Mouse (Mus musculus) heart, embryonic 12.5 days (tissue): ENCODE results near the gene Unc79. TPM values are rescaled to one million over a fixed set of nuclear protein-coding genes. Genes with fewer than 3 reads are reported as not detected.
A peak's percentile ranks its signal among the peaks of the same experiment; 100 is the strongest.

Experiments
- ATAC-seq: fragments of 200-750 bp; cut with Nextera tagmentation; 2 replicates; pipeline ENCODE4 v1.8.0; 2017; ENCODE audit warnings: moderate TSS enrichment, moderate library complexity; ENCODE audit not compliant: insufficient number of reproducible peaks, low FRiP score
- H3K27ac ChIP-seq: fragments of 300-500 bp; sonication (generic); 2 replicates; pipeline ENCODE4 v1.5.1; 2016; ENCODE audit warnings: mild to moderate bottlenecking, moderate library complexity; ENCODE audit not compliant: poor library complexity, severe bottlenecking
- H3K27me3 ChIP-seq: fragments of 300-500 bp; sonication (generic); replicated peaks from 2 replicates; pipeline ENCODE4 v1.6.1; 2016; ENCODE audit warnings: mild to moderate bottlenecking, moderate library complexity
- H3K36me3 ChIP-seq: fragments of 300-500 bp; sonication (generic); 2 replicates; pipeline ENCODE4 v1.6.1; 2016; ENCODE audit warnings: mild to moderate bottlenecking, moderate library complexity
- H3K4me1 ChIP-seq: fragments of 300-500 bp; sonication (generic); replicated peaks from 2 replicates; pipeline ENCODE4 v1.6.1; 2016; ENCODE audit warnings: mild to moderate bottlenecking
- H3K4me2 ChIP-seq: fragments of 300-500 bp; sonication (generic); 2 replicates; pipeline ENCODE4 v1.6.1; 2016; ENCODE audit warnings: mild to moderate bottlenecking, moderate library complexity
- H3K4me3 ChIP-seq: fragments of 300-500 bp; sonication (generic); 2 replicates; pipeline ENCODE4 v1.5.1; 2016; ENCODE audit warnings: mild to moderate bottlenecking
- H3K9ac ChIP-seq: fragments of 300-500 bp; sonication (generic); 2 replicates; pipeline ENCODE4 v1.6.1; 2016; ENCODE audit warnings: mild to moderate bottlenecking, moderate library complexity
- H3K9me3 ChIP-seq: fragments of 300-500 bp; sonication (generic); replicated peaks from 2 replicates; pipeline ENCODE4 v1.6.1; 2016; ENCODE audit warnings: mild to moderate bottlenecking, moderate library complexity
- WGBS: fragments of 180-500 bp; shearing (Covaris S2); methylation state at CpG from one replicate; pipeline ENCODE4 v1.1.7; 2016; 5-methylcytosine and 5-hydroxymethylcytosine counted together
- polyA plus RNA-seq: library from polyadenylated mRNA; unstranded; fragments of >200 nt; fragmentation: Nextera tagmentation; extraction: Ambion mirVana; gene quantifications from 2 replicates; pipeline ENCODE4 v1.2.1, GENCODE M21; 2016

Gene Unc79
- polyA plus RNA-seq, 1 experiment from 2014 or later, result 0.09 TPM

GRCm38 (mm10) chr12:103078751-103079150 lies 130.1 kb downstream of the Unc79 start:
- Histone ChIP-seq H3K36me3 (no peaks in the 10 kb centered on the region), H3K27ac (no peak overlapping the region), H3K4me3 (no peak overlapping the region), H3K27me3 (peaks cover 3% of the 10 kb centered on the region; the same call in 1 of the 2 replicates), H3K9ac (no peak overlapping the region), H3K4me1 (no peaks in the 10 kb centered on the region), H3K9me3 (no peaks in the 10 kb centered on the region), H3K4me2 (no peak overlapping the region)
- 59% methylated on average over 7 of the region's 7 CpGs for WGBS
- ATAC-seq, result no peak

GRCm38 (mm10) chr12:103080055-103080454 lies 131.4 kb downstream of the Unc79 start:
- no peak overlapping the region for H3K27ac ChIP-seq
- H3K4me1 ChIP-seq, result no peaks in the 10 kb centered on the region
- H3K9ac ChIP-seq, result no peak overlapping the region
- H3K9me3 ChIP-seq, result no peaks in the 10 kb centered on the region
- no peaks in the 10 kb centered on the region for H3K36me3 ChIP-seq
- WGBS, result 69% methylated on average over 3 of the region's 3 CpGs
- ATAC-seq, result no peak
- H3K4me3 ChIP-seq, result no peak overlapping the region
- 0 out of 2 replicates have a peak, but pooled peaks cover 3% of the 10 kb centered on the region for H3K27me3 ChIP-seq
- H3K4me2 ChIP-seq, result no peak overlapping the region

GRCm38 (mm10) chr12:103091831-103092230 lies 143.2 kb downstream of the Unc79 start:
- ATAC-seq, result no peak
- Histone ChIP-seq H3K4me3 (no peak overlapping the region), H3K27ac (no peak overlapping the region), H3K9me3 (no peaks in the 10 kb centered on the region), H3K9ac (no peak overlapping the region), H3K36me3 (no peaks in the 10 kb centered on the region), H3K4me1 (peaks cover 4% of the 10 kb centered on the region), H3K4me2 (no peak overlapping the region), H3K27me3 (no peaks in the 10 kb centered on the region)
- 71% methylated on average over 6 of the region's 6 CpGs for WGBS

GRCm38 (mm10) chr12:103095160-103095559 lies 146.5 kb downstream of the Unc79 start:
- Histone ChIP-seq H3K4me2 (no peak overlapping the region), H3K9ac (no peak overlapping the region), H3K4me3 (no peak overlapping the region), H3K36me3 (no peaks in the 10 kb centered on the region), H3K9me3 (no peaks in the 10 kb centered on the region), H3K4me1 (peaks cover 4% of the 10 kb centered on the region), H3K27ac (no peak overlapping the region), H3K27me3 (no peaks in the 10 kb centered on the region)
- no peak for ATAC-seq
- 28% methylated on average over 5 of the region's 5 CpGs for WGBS

GRCm38 (mm10) chr12:103099185-103099584 lies 150.5 kb downstream of the Unc79 start:
- no peaks in the 10 kb centered on the region for H3K9me3 ChIP-seq
- no peaks in the 10 kb centered on the region for H3K36me3 ChIP-seq
- no peak overlapping the region for H3K9ac ChIP-seq
- no peak overlapping the region for H3K27ac ChIP-seq
- 62% methylated on average over 1 of the region's 1 CpGs for WGBS
- no peak for ATAC-seq
- H3K4me3 ChIP-seq, result no peak overlapping the region
- peaks cover 4% of the 10 kb centered on the region for H3K4me1 ChIP-seq
- H3K27me3 ChIP-seq, result no peaks in the 10 kb centered on the region
- no peak overlapping the region for H3K4me2 ChIP-seq

GRCm38 (mm10) chr12:103100088-103100487 lies 151.4 kb downstream of the Unc79 start:
- H3K27ac ChIP-seq, result no peak overlapping the region
- peaks cover 2% of the 10 kb centered on the region for H3K4me1 ChIP-seq
- H3K36me3 ChIP-seq, result no peaks in the 10 kb centered on the region
- H3K9ac ChIP-seq, result no peak overlapping the region
- no peaks in the 10 kb centered on the region for H3K27me3 ChIP-seq
- WGBS, result 57% methylated on average over 5 of the region's 5 CpGs
- H3K9me3 ChIP-seq, result no peaks in the 10 kb centered on the region
- H3K4me2 ChIP-seq, result no peak overlapping the region
- no peak overlapping the region for H3K4me3 ChIP-seq
- ATAC-seq, result no peak

- Histone ChIP-seq H3K9me3 (no peaks in the 10 kb centered on the region), H3K27me3 (no peaks in the 10 kb centered on the region), H3K4me3 (no peak overlapping the region), H3K9ac (no peak overlapping the region), H3K36me3 (no peaks in the 10 kb centered on the region), H3K27ac (no peak overlapping the region), H3K4me2 (no peak overlapping the region), H3K4me1 (no peaks in the 10 kb centered on the region)
- 62% methylated on average over 2 of the region's 2 CpGs for WGBS
- no peak for ATAC-seq
Measured at GRCm38 (mm10) chr12:103103041-103103440, 154.4 kb downstream of the Unc79 start.

- H3K27me3 ChIP-seq, result no peaks in the 10 kb centered on the region
- H3K4me1 ChIP-seq, result no peaks in the 10 kb centered on the region
- H3K9ac ChIP-seq, result no peak overlapping the region
- no peak overlapping the region for H3K27ac ChIP-seq
- WGBS, result 14% methylated on average over 5 of the region's 5 CpGs
- H3K4me3 ChIP-seq, result peak overlapping the region; percentile 15; the same call in 1 of the 2 replicates
- peak overlapping the region; percentile 48 for H3K4me2 ChIP-seq
- no peaks in the 10 kb centered on the region for H3K9me3 ChIP-seq
- H3K36me3 ChIP-seq, result no peaks in the 10 kb centered on the region
- ATAC-seq, result no peak
Measured at GRCm38 (mm10) chr12:103103601-103104000, 154.9 kb downstream of the Unc79 start.

GRCm38 (mm10) chr12:103109301-103109700 lies 160.6 kb downstream of the Unc79 start:
- ATAC-seq, result no peak
- Histone ChIP-seq H3K4me1 (no peaks in the 10 kb centered on the region), H3K4me2 (no peak overlapping the region), H3K27me3 (no peaks in the 10 kb centered on the region), H3K9me3 (no peaks in the 10 kb centered on the region), H3K4me3 (no peak overlapping the region), H3K9ac (no peak overlapping the region), H3K27ac (no peak overlapping the region), H3K36me3 (no peaks in the 10 kb centered on the region)
- WGBS, result 81% methylated on average over 7 of the region's 7 CpGs

GRCm38 (mm10) chr12:103116639-103117038 lies 168.0 kb downstream of the Unc79 start:
- H3K9ac ChIP-seq, result no peak overlapping the region
- H3K36me3 ChIP-seq, result no peaks in the 10 kb centered on the region
- H3K27ac ChIP-seq, result no peak overlapping the region
- ATAC-seq, result no peak
- H3K27me3 ChIP-seq, result no peaks in the 10 kb centered on the region
- no peak overlapping the region for H3K4me3 ChIP-seq
- H3K4me2 ChIP-seq, result no peak overlapping the region
- no peaks in the 10 kb centered on the region for H3K4me1 ChIP-seq
- 74% methylated on average over 8 of the region's 8 CpGs for WGBS
- H3K9me3 ChIP-seq, result no peaks in the 10 kb centered on the region

GRCm38 (mm10) chr12:103117517-103118193 lies 169.0 kb downstream of the Unc79 start:
- no peak overlapping the region for H3K27ac ChIP-seq
- H3K4me3 ChIP-seq, result no peak overlapping the region
- no peak overlapping the region for H3K4me2 ChIP-seq
- no peaks in the 10 kb centered on the region for H3K27me3 ChIP-seq
- 78% methylated on average over 10 of the region's 10 CpGs for WGBS
- H3K9me3 ChIP-seq, result no peaks in the 10 kb centered on the region
- no peaks in the 10 kb centered on the region for H3K36me3 ChIP-seq
- no peaks in the 10 kb centered on the region for H3K4me1 ChIP-seq
- no peak for ATAC-seq
- H3K9ac ChIP-seq, result no peak overlapping the region

GRCm38 (mm10) chr12:103121928-103122327 lies 173.3 kb downstream of the Unc79 start:
- 58% methylated on average over 5 of the region's 5 CpGs for WGBS

More at GRCm38 (mm10) chr12:103121928-103122327, 173.3 kb downstream of the Unc79 start:
- Histone ChIP-seq H3K9ac (no peak overlapping the region), H3K4me3 (no peak overlapping the region), H3K36me3 (no peaks in the 10 kb centered on the region), H3K4me1 (no peaks in the 10 kb centered on the region), H3K4me2 (no peak overlapping the region), H3K9me3 (no peaks in the 10 kb centered on the region), H3K27ac (no peak overlapping the region), H3K27me3 (no peaks in the 10 kb centered on the region)
- no peak for ATAC-seq
